In the genomic region with DNA sequence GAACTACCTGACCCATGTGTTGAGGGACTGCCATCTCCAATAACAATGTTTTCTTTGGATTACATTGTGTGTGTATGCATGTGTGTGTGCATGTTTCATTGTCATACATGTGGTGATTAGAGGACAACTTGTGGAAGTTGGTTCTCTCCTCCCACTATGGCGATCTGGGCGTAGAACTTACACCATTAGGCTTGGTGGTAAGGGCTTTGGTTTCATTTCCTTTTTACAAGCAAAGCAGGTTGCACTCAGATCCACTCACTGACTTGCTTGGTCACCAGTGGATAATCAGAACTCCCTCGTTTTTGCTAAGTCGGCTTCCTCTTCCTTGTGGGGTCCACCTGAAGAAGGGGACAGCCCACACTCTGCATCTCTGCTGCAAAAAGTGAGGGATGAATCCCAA, we compare ENCODE assay signal across 28 mouse cellular contexts.
A peak's percentile ranks its signal among the peaks of the same experiment; 100 is the strongest.
DNase-seq lines count a peak whose midpoint lies in the region; ATAC-seq and TF ChIP-seq lines count a peak whose summit lies in the region.
"Had no signal": no experiment of that assay in that cellular context is flagged by ENCODE, and none has a peak within 500 bp of the region (broad histone marks: within the 10 kb centered on the region; RNA-seq: fewer than 3 reads in every experiment).

No protein-coding gene starts in this region.

- TF ChIP-seq EP300 in CH12.LX (IDR thresholded peaks at IDR 0.05; ENCODE audit: low read length) = no peak

- no peak overlapping the region for H3K4me3 ChIP-seq in lung, embryonic 14.5 days (ENCODE audit: low read depth, low read length)
- no peak overlapping the region for H3K4me3 ChIP-seq in CH12.LX (replicated peaks in 1 of 3; ENCODE audit: low read depth in 2 of 3, low read length in 2 of 3, poor library complexity in 1 of 3)
- no peak overlapping the region for H3K4me3 ChIP-seq in hindbrain, embryonic 12.5 days
- H3K4me3 ChIP-seq: embryonic facial prominence, embryonic 10.5 days; embryonic facial prominence, embryonic 15.5 days; forebrain, embryonic 13.5 days; gastrocnemius, adult 2 months; heart, embryonic 10.5 days; heart, embryonic 15.5 days; hindbrain, embryonic 13.5 days; left cerebral cortex, adult 2 months; limb, embryonic 13.5 days; midbrain, embryonic 12.5 days had no signal

- 0 out of 2 replicates have a peak, but pooled peaks have one; percentile 1 for ATAC-seq in lung, embryonic 14.5 days (ENCODE audit: insufficient read depth)
- ATAC-seq in monocyte, adult 5-6 weeks (replicated peaks; ENCODE audit: insufficient number of reproducible peaks, low FRiP score, low TSS enrichment, poor library complexity, severe bottlenecking) = peak; percentile 61; the same call in 1 of the 2 replicates
- no peak for ATAC-seq in hindbrain, embryonic 12.5 days (ENCODE audit: low FRiP score)
- ATAC-seq: forebrain, embryonic 13.5 days; intestine, postnatal 0 days had no signal

- intact Hi-C loops in left cerebral cortex, postnatal 25 days (cut with DNase I) = loop anchor here (5.0 kb wide), 2 partner anchors 123 to 358 kb away; no protein-coding TSS in a partner anchor

- dilution Hi-C loops in CH12.LX (cut with MboI; ENCODE audit: extremely low pct_ligation_motif_present, extremely low pct_unique_long_range_greater_than_20kb, low sequenced_read_pairs) = no loop called here

- no peaks in the 10 kb centered on the region for H3K27me3 ChIP-seq in lung, embryonic 14.5 days (ENCODE audit: insufficient read depth, low read length)
- no peaks in the 10 kb centered on the region for H3K27me3 ChIP-seq in CH12.LX (replicated peaks)
- no peaks in the 10 kb centered on the region for H3K27me3 ChIP-seq in hindbrain, embryonic 12.5 days
- H3K27me3 ChIP-seq: embryonic facial prominence, embryonic 15.5 days; forebrain, embryonic 13.5 days; heart, embryonic 15.5 days; hindbrain, embryonic 13.5 days; limb, embryonic 13.5 days; midbrain, embryonic 12.5 days had no signal

- no peak overlapping the region for H3K4me2 ChIP-seq in lung, embryonic 14.5 days
- peak overlapping the region; percentile 14; the same call in 1 of the 2 replicates for H3K4me2 ChIP-seq in CH12.LX (ENCODE audit: insufficient read depth, low read depth, poor library complexity, severe bottlenecking)
- no peak overlapping the region for H3K4me2 ChIP-seq in hindbrain, embryonic 12.5 days (replicated peaks)
- H3K4me2 ChIP-seq: embryonic facial prominence, embryonic 15.5 days; forebrain, embryonic 13.5 days; heart, embryonic 15.5 days; hindbrain, embryonic 13.5 days; limb, embryonic 13.5 days; liver, embryonic 11.5 days; midbrain, embryonic 12.5 days had no signal

- no peak for TF ChIP-seq RAD21 in CH12.LX (IDR thresholded peaks at IDR 0.05; ENCODE audit: low read depth, low read length)

- H3K9ac ChIP-seq in lung, embryonic 14.5 days = no peak overlapping the region
- no peak overlapping the region for H3K9ac ChIP-seq in CH12.LX (ENCODE audit: insufficient read depth, low read depth)
- no peak overlapping the region for H3K9ac ChIP-seq in hindbrain, embryonic 12.5 days
- H3K9ac ChIP-seq: embryonic facial prominence, embryonic 15.5 days; forebrain, embryonic 13.5 days; heart, embryonic 15.5 days; hindbrain, embryonic 13.5 days; limb, embryonic 13.5 days; midbrain, embryonic 12.5 days had no signal

- no peaks in the 10 kb centered on the region for H3K79me2 ChIP-seq in CH12.LX (replicated peaks; ENCODE audit: control insufficient read depth, extremely low read depth, insufficient read depth, poor library complexity, severe bottlenecking)

- no peak for TF ChIP-seq CTCF in lung, embryonic 14.5 days (IDR thresholded peaks at IDR 0.05; ENCODE audit: low read depth)
- no peak for TF ChIP-seq CTCF in CH12.LX (conservative IDR thresholded peaks at IDR 0.05 in 1 of 2, IDR thresholded peaks at IDR 0.05 in 1 of 2; ENCODE audit: low read depth in 2 of 2, low read length in 2 of 2)

- no peak for TF ChIP-seq POLR2A in CH12.LX (IDR thresholded peaks at IDR 0.05; ENCODE audit: low read depth, low read length)

- H3K36me3 ChIP-seq in lung, embryonic 14.5 days (ENCODE audit: insufficient read depth) = no peaks in the 10 kb centered on the region
- no peaks in the 10 kb centered on the region for H3K36me3 ChIP-seq in CH12.LX (replicated peaks in 1 of 2; ENCODE audit: control insufficient read depth in 1 of 2, insufficient read depth in 1 of 2, low read length in 1 of 2)
- H3K36me3 ChIP-seq in hindbrain, embryonic 12.5 days = no peaks in the 10 kb centered on the region
- H3K36me3 ChIP-seq: embryonic facial prominence, embryonic 10.5 days; embryonic facial prominence, embryonic 15.5 days; heart, embryonic 10.5 days; heart, embryonic 15.5 days; hindbrain, embryonic 13.5 days; limb, embryonic 13.5 days had no signal

- in situ Hi-C loops in CH12.LX (cut with MboI; ENCODE audit: low pct_ligation_motif_present, low pct_unique_long_range_greater_than_20kb, low sequenced_read_pairs) = loop anchor here (5.0 kb wide), 2 partner anchors 358 to 573 kb away; no protein-coding TSS in a partner anchor

- H3K4me1 ChIP-seq in lung, embryonic 14.5 days (ENCODE audit: insufficient read depth) = peaks cover 10% of the 10 kb centered on the region
- peaks cover 3 to 48% of the 10 kb centered on the region in 2 experiments for H3K4me1 ChIP-seq in CH12.LX (ENCODE audit: control insufficient read depth in 1 of 2, insufficient read depth in 2 of 2)
- H3K4me1 ChIP-seq in hindbrain, embryonic 12.5 days = peaks cover 26% of the 10 kb centered on the region
- H3K4me1 ChIP-seq: limb, embryonic 13.5 days had no signal

- H3K9me3 ChIP-seq in lung, embryonic 14.5 days (ENCODE audit: low read depth, low read length) = no peaks in the 10 kb centered on the region
- H3K9me3 ChIP-seq in CH12.LX (replicated peaks; ENCODE audit: low read length) = no peaks in the 10 kb centered on the region
- H3K9me3 ChIP-seq in hindbrain, embryonic 12.5 days (replicated peaks) = no peaks in the 10 kb centered on the region
- H3K9me3 ChIP-seq: embryonic facial prominence, embryonic 10.5 days; embryonic facial prominence, embryonic 15.5 days; forebrain, embryonic 13.5 days; heart, embryonic 10.5 days; heart, embryonic 15.5 days; hindbrain, embryonic 13.5 days; limb, embryonic 13.5 days; midbrain, embryonic 12.5 days had no signal

- 51% methylated on average over 4 of the region's 4 CpGs for WGBS in lung, embryonic 14.5 days
- 64% methylated on average over 4 of the region's 4 CpGs for WGBS in hindbrain, embryonic 12.5 days

- H3K27ac ChIP-seq in lung, embryonic 14.5 days (ENCODE audit: low read depth) = peak overlapping the region; percentile 55; the same call in 1 of the 2 replicates
- no peak overlapping the region for H3K27ac ChIP-seq in CH12.LX (ENCODE audit: insufficient read depth, low read depth)
- H3K27ac ChIP-seq in hindbrain, embryonic 12.5 days = no peak overlapping the region
- H3K27ac ChIP-seq: embryonic facial prominence, embryonic 15.5 days; forebrain, embryonic 13.5 days; gastrocnemius, adult 2 months; heart, embryonic 10.5 days; heart, embryonic 15.5 days; hindbrain, embryonic 13.5 days; left cerebral cortex, adult 2 months; limb, embryonic 13.5 days; stomach, postnatal 0 days had no signal

- peak; percentile 41 for DNase-seq in embryo, embryonic 9.5 days (ENCODE audit: extremely low spot score)
- DNase-seq in embryo, embryonic 10.5 days (ENCODE audit: low spot score) = no peak
- no peak for DNase-seq in lung, embryonic 14.5 days
- no peak for DNase-seq in lung, postnatal 14 days
- DNase-seq in CH12.LX (ENCODE audit: extremely low read depth) = peak; percentile 46
- no peak for DNase-seq in left cerebral cortex, postnatal 25 days (ENCODE audit: low spot score in 2 of 2)
- DNase-seq: cerebellum, adult 11-12 months; cerebellum, adult 9-11 months; gastrocnemius, adult 2 months; kidney, adult 9 months; kidney, postnatal 25 days; right cerebral cortex, postnatal 14 days; thymus, adult 18-20 months; thymus, postnatal 25 days had no signal

TF ChIP-seq in CH12.LX, 34 proteins besides CTCF, POLR2A, EP300 and RAD21:
- TF ChIP-seq SMC3 (IDR thresholded peaks at IDR 0.05; ENCODE audit: low read depth, low read length) = no peak
- no peak for TF ChIP-seq UBTF (IDR thresholded peaks at IDR 0.05; ENCODE audit: low read depth, low read length)
- TF ChIP-seq TCF12 (IDR thresholded peaks at IDR 0.05; ENCODE audit: low read depth, low read length) = no peak
- no peak for TF ChIP-seq SIN3A (IDR thresholded peaks at IDR 0.05; ENCODE audit: low read length)
- TF ChIP-seq USF2 (conservative IDR thresholded peaks at IDR 0.05; ENCODE audit: low read depth, low read length) = no peak
- TF ChIP-seq MAZ (IDR thresholded peaks at IDR 0.05; ENCODE audit: low read depth, low read length) = no peak
- no peak for TF ChIP-seq MAX (IDR thresholded peaks at IDR 0.05; ENCODE audit: low read length)
- no peak for TF ChIP-seq POLR2AphosphoS2 (IDR thresholded peaks at IDR 0.05; ENCODE audit: low read depth, low read length)
- TF ChIP-seq MEF2A (IDR thresholded peaks at IDR 0.05; ENCODE audit: borderline replicate concordance, low read depth, low read length) = no peak
- no peak for TF ChIP-seq MAFK (IDR thresholded peaks at IDR 0.05; ENCODE audit: insufficient replicate concordance, low read length)
- TF ChIP-seq ZC3H11A (IDR thresholded peaks at IDR 0.05; ENCODE audit: low read depth, low read length) = no peak
- TF ChIP-seq CHD1 (IDR thresholded peaks at IDR 0.05; ENCODE audit: low read depth, low read length) = no peak
- TF ChIP-seq JUN (IDR thresholded peaks at IDR 0.05; ENCODE audit: insufficient read depth, low read depth, low read length) = no peak
- no peak for TF ChIP-seq TBP (conservative IDR thresholded peaks at IDR 0.05; ENCODE audit: low read depth, low read length)

Comparison
In these comparisons a context has a peak if more than half of its experiments do, and no peak if none do; other contexts are left out.
1. DNase-seq: peak in embryo, embryonic 9.5 days (single experiment) and CH12.LX (single experiment); none in embryo, embryonic 10.5 days (single experiment), lung, embryonic 14.5 days (single experiment), lung, postnatal 14 days (single experiment) and left cerebral cortex, postnatal 25 days (0 of 2).